Mouse (Mus musculus): ENCODE data around the gene A730049H05Rik.

The A730049H05Rik gene

GRCm38 (mm10) chr6:92816311-92816751 is at the start of gene A730049H05Rik:
Gene A730049H05Rik, plus strand, starts transcription at chr6:92816478.
- in situ Hi-C loops (cut with MboI, MseI) = no loop called here

GRCm38 (mm10) chr6:92776356-92776755 is 39.9 kb upstream of the A730049H05Rik start:
- in situ Hi-C loops (cut with MboI, MseI) = loop anchor here (25.0 kb wide), 2 partner anchors 1286 to 1961 kb away; no protein-coding TSS in a partner anchor

GRCm38 (mm10) chr6:92779140-92779934 is 36.9 kb upstream of the A730049H05Rik start:
- in situ Hi-C loops (cut with MboI, MseI) = loop anchor here (25.0 kb wide), 2 partner anchors 1283 to 1958 kb away; no protein-coding TSS in a partner anchor

- in situ Hi-C loops (cut with MboI, MseI) = loop anchor here (25.0 kb wide), 2 partner anchors 1282 to 1957 kb away; no protein-coding TSS in a partner anchor
These were observed 36.4 kb upstream of the A730049H05Rik start for GRCm38 (mm10) chr6:92779935-92780205.

GRCm38 (mm10) chr6:92781446-92781845 is 34.8 kb upstream of the A730049H05Rik start:
- in situ Hi-C loops (cut with MboI, MseI) = loop anchor here (25.0 kb wide), 2 partner anchors 1281 to 1956 kb away; no protein-coding TSS in a partner anchor

- in situ Hi-C loops (cut with MboI, MseI) = loop anchor here (25.0 kb wide), 2 partner anchors 1278 to 1953 kb away; no protein-coding TSS in a partner anchor
These were observed 31.5 kb upstream of the A730049H05Rik start for GRCm38 (mm10) chr6:92784782-92785181.

- in situ Hi-C loops (cut with MboI, MseI) = loop anchor here (25.0 kb wide), 2 partner anchors 1275 to 1950 kb away; no protein-coding TSS in a partner anchor
These were observed 29.4 kb upstream of the A730049H05Rik start for GRCm38 (mm10) chr6:92786701-92787375.

- in situ Hi-C loops (cut with MboI, MseI) = loop anchor here (25.0 kb wide), 2 partner anchors 1275 to 1950 kb away; no protein-coding TSS in a partner anchor
These were observed 28.9 kb upstream of the A730049H05Rik start for GRCm38 (mm10) chr6:92787376-92787712.

- in situ Hi-C loops (cut with MboI, MseI) = loop anchor here (25.0 kb wide), 2 partner anchors 1268 to 1943 kb away; no protein-coding TSS in a partner anchor
These were observed 22.5 kb upstream of the A730049H05Rik start for GRCm38 (mm10) chr6:92793804-92794203.

GRCm38 (mm10) chr6:92801462-92801861 is 14.8 kb upstream of the A730049H05Rik start:
- in situ Hi-C loops (cut with MboI, MseI) = no loop called here

GRCm38 (mm10) chr6:92802421-92802820 is 13.9 kb upstream of the A730049H05Rik start:
- in situ Hi-C loops (cut with MboI, MseI) = no loop called here

GRCm38 (mm10) chr6:92803213-92803612 is 13.1 kb upstream of the A730049H05Rik start:
- in situ Hi-C loops (cut with MboI, MseI) = no loop called here

- in situ Hi-C loops (cut with MboI, MseI) = no loop called here
These were observed 11.9 kb upstream of the A730049H05Rik start for GRCm38 (mm10) chr6:92804254-92804971.

- in situ Hi-C loops (cut with MboI, MseI) = no loop called here
These were observed 6.5 kb upstream of the A730049H05Rik start for GRCm38 (mm10) chr6:92809818-92810217.

GRCm38 (mm10) chr6:92810628-92811027 is 5.7 kb upstream of the A730049H05Rik start:
- in situ Hi-C loops (cut with MboI, MseI) = no loop called here

GRCm38 (mm10) chr6:92811566-92811965 is 4.7 kb upstream of the A730049H05Rik start:
- in situ Hi-C loops (cut with MboI, MseI) = no loop called here

- in situ Hi-C loops (cut with MboI, MseI) = no loop called here
These were observed 3.4 kb upstream of the A730049H05Rik start for GRCm38 (mm10) chr6:92812702-92813370.

GRCm38 (mm10) chr6:92817661-92818060 is 1.4 kb downstream of the A730049H05Rik start:
- in situ Hi-C loops (cut with MboI, MseI) = no loop called here

- in situ Hi-C loops (cut with MboI, MseI) = no loop called here
These were observed 5.3 kb downstream of the A730049H05Rik start for GRCm38 (mm10) chr6:92821606-92822005.

- in situ Hi-C loops (cut with MboI, MseI) = no loop called here
These were observed 5.7 kb downstream of the A730049H05Rik start for GRCm38 (mm10) chr6:92822006-92822405.

GRCm38 (mm10) chr6:92823991-92824390 is 7.7 kb downstream of the A730049H05Rik start:
- in situ Hi-C loops (cut with MboI, MseI) = no loop called here
